Comparison of ENCODE assay signal across 8 mouse cellular contexts in genomic region chr13:23517603-23518294, GRCm38 (mm10). TPM values are rescaled to one million over a fixed set of nuclear protein-coding genes. Genes with fewer than 3 reads are reported as not detected.
DNase-seq lines count a peak whose midpoint lies in the region; ATAC-seq and TF ChIP-seq lines count a peak whose summit lies in the region.

No protein-coding gene starts in this region.

- H3K27ac ChIP-seq in gastrocnemius, adult 2 months, result peak overlapping the region; percentile 82
- no peak overlapping the region for H3K27ac ChIP-seq in hindbrain, postnatal 0 days

- peak; percentile 40 for ATAC-seq in common myeloid progenitor, adult 5-6 weeks (replicated peaks; ENCODE audit: low read depth, poor library complexity, severe bottlenecking)
- peak; percentile 85 for ATAC-seq in hindbrain, postnatal 0 days

- H3K4me1 ChIP-seq in hindbrain, postnatal 0 days (ENCODE audit: insufficient read depth, low read length), result no peaks in the 10 kb centered on the region

- DNase-seq in T-cell, adult 2 months (ENCODE audit: low spot score), result peak; percentile 86
- DNase-seq in gastrocnemius, adult 2 months, result peak; percentile 85
- peak; percentile 89 for DNase-seq in hindbrain, postnatal 0 days (ENCODE audit: low spot score)
- DNase-seq in left cerebral cortex, adult 18-20 months (ENCODE audit: low spot score in 2 of 2), result peak; percentile 88 to 93
- peak; percentile 89 to 91 for DNase-seq in lung, postnatal 4 days
- peak; percentile 92 for DNase-seq in retina, postnatal 1 day
- DNase-seq in urinary bladder, adult 18-20 months (ENCODE audit: low spot score in 2 of 2), result peak; percentile 82 to 83

- no peaks in the 10 kb centered on the region for H3K36me3 ChIP-seq in hindbrain, postnatal 0 days (ENCODE audit: insufficient read depth, low read length)

- H3K9ac ChIP-seq in hindbrain, postnatal 0 days (replicated peaks; ENCODE audit: low read length), result 0 out of 2 replicates have a peak overlapping the region, but pooled peaks have one; percentile 30

- WGBS in hindbrain, postnatal 0 days, result under 1% methylated on average over 27 of the region's 27 CpGs

- no peaks in the 10 kb centered on the region for H3K27me3 ChIP-seq in hindbrain, postnatal 0 days (ENCODE audit: insufficient read depth, low read length)

- intact Hi-C loops in gastrocnemius, adult 2 months (cut with DNase I), result loop anchor here (2.0 to 10.0 kb wide), 4 partner anchors 71 to 1573 kb away; partner anchors contain the start of gene Zfp184

- H3K4me2 ChIP-seq in hindbrain, postnatal 0 days (ENCODE audit: low read depth, low read length), result peak overlapping the region; percentile 79

- H3K4me3 ChIP-seq in gastrocnemius, adult 2 months, result peak overlapping the region; percentile 78
- H3K4me3 ChIP-seq in hindbrain, postnatal 0 days (ENCODE audit: low read length), result peak overlapping the region; percentile 52

- no peaks in the 10 kb centered on the region for H3K9me3 ChIP-seq in hindbrain, postnatal 0 days (ENCODE audit: low read length)

- TF ChIP-seq CTCF in gastrocnemius, adult 2 months (IDR thresholded peaks at IDR 0.05), result no peak
- no peak for TF ChIP-seq CTCF in hindbrain, postnatal 0 days (IDR thresholded peaks at IDR 0.05; ENCODE audit: low read depth)

RNA-seq across cellular contexts. Expression of gene Hist1h4h, which starts 13.1 kb away (rescaled TPM):
- 1,499 and 1,774 TPM in 2 replicates for total RNA-seq in common myeloid progenitor, adult 5-6 weeks (2017)
- total RNA-seq in gastrocnemius, adult 2 months (2021), result 100 to 1,000 TPM; 131 to 139 TPM
- 2,417 and 3,828 TPM in 2 replicates for total RNA-seq in hindbrain, postnatal 0 days (2014; rRNA removed)
- polyA plus RNA-seq in hindbrain, postnatal 0 days (2015; fragmentation: Nextera tagmentation; extraction: Ambion mirVana), result 4.2 and 5.5 TPM in 2 replicates
- 100 to 1,000 TPM; 329 to 333 TPM for total RNA-seq in left cerebral cortex, adult 18-20 months (2021)

RNA-seq across cellular contexts. Expression of gene Hist1h2af, which starts 16.0 kb away (rescaled TPM):
- total RNA-seq in common myeloid progenitor, adult 5-6 weeks (2017), result 1,142 and 1,285 TPM in 2 replicates
- 1 to 10 TPM in 1 of 2 experiments, not detected in 1; 2.0 TPM for total RNA-seq in gastrocnemius, adult 2 months (2021)
- total RNA-seq in hindbrain, postnatal 0 days (2014; rRNA removed), result 415 and 567 TPM in 2 replicates
- 3.3 and 7.9 TPM in 2 replicates for polyA plus RNA-seq in hindbrain, postnatal 0 days (2015; fragmentation: Nextera tagmentation; extraction: Ambion mirVana)
- total RNA-seq in left cerebral cortex, adult 18-20 months (2021), result 1 to 10 TPM; 1.5 to 3.4 TPM

RNA-seq across cellular contexts. Expression of gene Hist1h3g, which starts 17.5 kb away (rescaled TPM):
- 199 and 205 TPM in 2 replicates for total RNA-seq in common myeloid progenitor, adult 5-6 weeks (2017)
- not detected for total RNA-seq in gastrocnemius, adult 2 months (2021)
- 544 and 673 TPM in 2 replicates for total RNA-seq in hindbrain, postnatal 0 days (2014; rRNA removed)
- 1.4 and 2.2 TPM in 2 replicates for polyA plus RNA-seq in hindbrain, postnatal 0 days (2015; fragmentation: Nextera tagmentation; extraction: Ambion mirVana)
- total RNA-seq in left cerebral cortex, adult 18-20 months (2021), result 1 to 10 TPM; 3.1 to 3.5 TPM

RNA-seq across cellular contexts. Expression of gene Hist1h2bh, which starts 25.4 kb away (rescaled TPM):
- 91.4 and 108 TPM in 2 replicates for total RNA-seq in common myeloid progenitor, adult 5-6 weeks (2017)
- 1 to 10 TPM in 1 of 2 experiments, under 1 TPM in 1; 0.94 to 1.0 TPM for total RNA-seq in gastrocnemius, adult 2 months (2021)
- 65.9 and 103 TPM in 2 replicates for total RNA-seq in hindbrain, postnatal 0 days (2014; rRNA removed)
- polyA plus RNA-seq in hindbrain, postnatal 0 days (2015; fragmentation: Nextera tagmentation; extraction: Ambion mirVana), result 0.13 and 0.35 TPM in 2 replicates
- under 1 TPM; 0.54 to 0.67 TPM for total RNA-seq in left cerebral cortex, adult 18-20 months (2021)

RNA-seq across cellular contexts. Expression of gene Hist1h3f, which starts 26.1 kb away (rescaled TPM):
- total RNA-seq in common myeloid progenitor, adult 5-6 weeks (2017), result 186 and 196 TPM in 2 replicates
- total RNA-seq in gastrocnemius, adult 2 months (2021), result 1 to 10 TPM; 2.9 to 4.0 TPM
- 466 and 603 TPM in 2 replicates for total RNA-seq in hindbrain, postnatal 0 days (2014; rRNA removed)
- 0.16 and 0.54 TPM in 2 replicates for polyA plus RNA-seq in hindbrain, postnatal 0 days (2015; fragmentation: Nextera tagmentation; extraction: Ambion mirVana)
- 10 to 100 TPM; 16.3 to 17.0 TPM for total RNA-seq in left cerebral cortex, adult 18-20 months (2021)

Comparison
In these comparisons a context has a peak if more than half of its experiments do, and no peak if none do; other contexts are left out.
1. RNA of gene Hist1h2af, which starts 16.0 kb away (total RNA-seq): 1,142 to 1,285 TPM in common myeloid progenitor, adult 5-6 weeks and 415 to 567 TPM in hindbrain, postnatal 0 days; 1.5 to 3.4 TPM in left cerebral cortex, adult 18-20 months and 2.0 TPM in gastrocnemius, adult 2 months; every median in the first group is over 10 times any median in the second.
2. RNA of gene Hist1h3g, which starts 17.5 kb away (total RNA-seq): 544 to 673 TPM in hindbrain, postnatal 0 days and 199 to 205 TPM in common myeloid progenitor, adult 5-6 weeks; 3.1 to 3.5 TPM in left cerebral cortex, adult 18-20 months and not detected in gastrocnemius, adult 2 months; every median in the first group is over 10 times any median in the second.
3. Peak in every context shown above with its lines, with median percentiles within 50 percentile points of each other: DNase-seq.